Mouse (Mus musculus) ES-Bruce4 (cell line): Measurements from ENCODE around the gene Clybl.

Experiments
- CTCF ChIP-seq: IDR thresholded peaks from one replicate; pipeline ENCODE4 v1.8.1; 2011; ENCODE audit warnings: low read depth, low read length
- POLR2A ChIP-seq: IDR thresholded peaks from one replicate; pipeline ENCODE4 v1.8.1; 2011; ENCODE audit warnings: low read length; ENCODE audit not compliant: insufficient read depth

DNA sequence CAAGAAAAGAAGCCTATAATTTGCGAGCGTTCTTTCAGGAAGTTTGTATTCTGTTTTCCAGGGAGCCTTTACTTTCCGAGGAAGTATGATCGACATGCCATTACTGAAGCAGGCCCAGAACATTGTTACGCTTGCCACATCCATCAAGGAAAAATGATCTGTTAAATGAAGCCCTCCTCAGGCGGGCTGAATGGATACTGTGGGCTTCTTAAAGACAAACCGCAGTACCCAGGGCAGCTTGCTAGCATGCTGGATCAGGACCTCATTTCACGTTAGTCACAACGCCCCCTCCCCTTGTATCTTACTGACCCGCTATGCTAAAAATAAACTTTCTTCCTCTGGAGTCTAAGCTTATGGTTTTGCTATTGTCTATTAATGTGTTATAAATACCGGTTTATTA is 220.4 kb downstream of the Clybl start:
- no peak for TF ChIP-seq POLR2A
- TF ChIP-seq CTCF = no peak
